Mouse (Mus musculus) ES-Bruce4 (cell line): ENCODE measurements around the gene Sel1l. TPM values are rescaled to one million over a fixed set of nuclear protein-coding genes. Genes with fewer than 3 reads are reported as not detected.

Experiments
- H3K27ac ChIP-seq: 2 replicates; pipeline ENCODE4 v1.5.1; 2012; ENCODE audit warnings: low read length, inconsistent platforms; ENCODE audit not compliant: insufficient read depth
- H3K27me3 ChIP-seq: 2 replicates; pipeline ENCODE4 v1.6.1; 2012; ENCODE audit warnings: mild to moderate bottlenecking, low read length, inconsistent platforms; ENCODE audit not compliant: control insufficient read depth, poor library complexity, insufficient read depth, severe bottlenecking
- H3K36me3 ChIP-seq: 2 replicates; pipeline ENCODE4 v1.6.1; 2012; ENCODE audit warnings: inconsistent platforms, mild to moderate bottlenecking, low read length, moderate library complexity; ENCODE audit not compliant: control insufficient read depth, poor library complexity, insufficient read depth, severe bottlenecking
- H3K4me1 ChIP-seq: one replicate; pipeline ENCODE4 v1.8.1; 2011; ENCODE audit warnings: low read length; ENCODE audit not compliant: control insufficient read depth, insufficient read depth
- H3K4me3 ChIP-seq: 2 replicates; pipeline ENCODE4 v1.5.1; 2011; ENCODE audit warnings: low read depth, mild to moderate bottlenecking, low read length
- H3K9ac ChIP-seq: 2 replicates; pipeline ENCODE4 v1.6.1; 2012; ENCODE audit warnings: low read depth, mild to moderate bottlenecking, inconsistent platforms; ENCODE audit not compliant: poor library complexity, severe bottlenecking
- H3K9me3 ChIP-seq: replicated peaks from 2 replicates; pipeline ENCODE4 v1.6.1; 2012; ENCODE audit warnings: mild to moderate bottlenecking, low read length, inconsistent platforms; ENCODE audit not compliant: control insufficient read depth, poor library complexity, insufficient read depth, severe bottlenecking
- CTCF ChIP-seq: IDR thresholded peaks from one replicate; pipeline ENCODE4 v1.8.1; 2011; ENCODE audit warnings: low read depth, low read length
- EP300 ChIP-seq: IDR thresholded peaks from 2 replicates; pipeline ENCODE4 v1.6.1; 2011; ENCODE audit warnings: low read depth, low read length; ENCODE audit not compliant: insufficient read depth
- POLR2A ChIP-seq: IDR thresholded peaks from one replicate; pipeline ENCODE4 v1.8.1; 2011; ENCODE audit warnings: low read length; ENCODE audit not compliant: insufficient read depth
- polyA plus RNA-seq: library from polyadenylated mRNA; stranded (reverse); fragments of >200 nt; gene quantifications from 2 replicates; pipeline ENCODE4 v1.2.4, GENCODE M21; 2011; ENCODE audit warnings: low read depth; ENCODE audit not compliant: missing spikeins, insufficient read depth, insufficient read length

The Sel1l gene
- polyA plus RNA-seq, 1 experiment, result 44.3 TPM

GRCm38 (mm10) chr12:91766338-91767107 lies 82.4 kb downstream of the Sel1l start:
- no peaks in the 10 kb centered on the region for H3K27me3 ChIP-seq
- H3K27ac ChIP-seq, result no peak overlapping the region
- no peak overlapping the region for H3K9ac ChIP-seq
- H3K36me3 ChIP-seq, result no peaks in the 10 kb centered on the region
- H3K4me1 ChIP-seq, result no peaks in the 10 kb centered on the region
- H3K9me3 ChIP-seq, result no peaks in the 10 kb centered on the region
- TF ChIP-seq EP300 (no peak), POLR2A (no peak), CTCF (no peak)
- H3K4me3 ChIP-seq, result no peak overlapping the region

- H3K4me3 ChIP-seq, result no peak overlapping the region
Measured at GRCm38 (mm10) chr12:91765504-91765903, 83.5 kb downstream of the Sel1l start.

GRCm38 (mm10) chr12:91765054-91765453 lies 83.9 kb downstream of the Sel1l start:
- no peak for TF ChIP-seq CTCF
- TF ChIP-seq POLR2A, result no peak
- no peak for TF ChIP-seq EP300
- Histone ChIP-seq H3K9ac (no peak overlapping the region), H3K27ac (no peak overlapping the region), H3K4me1 (no peaks in the 10 kb centered on the region), H3K36me3 (no peaks in the 10 kb centered on the region), H3K4me3 (no peak overlapping the region), H3K27me3 (no peaks in the 10 kb centered on the region), H3K9me3 (no peaks in the 10 kb centered on the region)

More at GRCm38 (mm10) chr12:91765504-91765903, 83.5 kb downstream of the Sel1l start:
- Histone ChIP-seq H3K9ac (no peak overlapping the region), H3K4me1 (no peaks in the 10 kb centered on the region), H3K27ac (no peak overlapping the region), H3K27me3 (no peaks in the 10 kb centered on the region), H3K36me3 (no peaks in the 10 kb centered on the region), H3K9me3 (no peaks in the 10 kb centered on the region)
- no peak for TF ChIP-seq EP300
- no peak for TF ChIP-seq POLR2A
- no peak for TF ChIP-seq CTCF

- Histone ChIP-seq H3K9ac (no peak overlapping the region), H3K27ac (no peak overlapping the region), H3K4me3 (no peak overlapping the region), H3K36me3 (no peaks in the 10 kb centered on the region), H3K9me3 (no peaks in the 10 kb centered on the region), H3K4me1 (no peaks in the 10 kb centered on the region), H3K27me3 (no peaks in the 10 kb centered on the region)
- TF ChIP-seq EP300 (no peak), CTCF (no peak), POLR2A (no peak)
Measured at GRCm38 (mm10) chr12:91764471-91764870, 84.5 kb downstream of the Sel1l start.

GRCm38 (mm10) chr12:91759836-91760235 lies 89.1 kb downstream of the Sel1l start:
- H3K27me3 ChIP-seq, result no peaks in the 10 kb centered on the region
- TF ChIP-seq POLR2A, result no peak
- no peak for TF ChIP-seq EP300
- TF ChIP-seq CTCF, result no peak
- no peak overlapping the region for H3K27ac ChIP-seq
- no peaks in the 10 kb centered on the region for H3K9me3 ChIP-seq
- H3K36me3 ChIP-seq, result no peaks in the 10 kb centered on the region
- H3K4me3 ChIP-seq, result no peak overlapping the region
- peaks cover 3% of the 10 kb centered on the region for H3K4me1 ChIP-seq
- no peak overlapping the region for H3K9ac ChIP-seq

- no peak overlapping the region for H3K9ac ChIP-seq
- H3K4me1 ChIP-seq, result peaks cover 3% of the 10 kb centered on the region
- no peak overlapping the region for H3K4me3 ChIP-seq
- no peaks in the 10 kb centered on the region for H3K9me3 ChIP-seq
- no peaks in the 10 kb centered on the region for H3K27me3 ChIP-seq
- H3K36me3 ChIP-seq, result no peaks in the 10 kb centered on the region
- TF ChIP-seq EP300 (no peak), CTCF (no peak), POLR2A (no peak)
- H3K27ac ChIP-seq, result no peak overlapping the region
Measured at GRCm38 (mm10) chr12:91757854-91758562, 90.9 kb downstream of the Sel1l start.
